ENCODE assay signal across 7 mouse cellular contexts in genomic region chr7:128610897-128611798, GRCm38 (mm10). TPM values are rescaled to one million over a fixed set of nuclear protein-coding genes. Genes with fewer than 3 reads are reported as not detected.
DNase-seq lines count a peak whose midpoint lies in the region; ATAC-seq lines count a peak whose summit lies in the region.

Inpp5f (plus strand) TSS chr7:128611328.

- H3K36me3 ChIP-seq in intestine, embryonic 15.5 days = no peaks in the 10 kb centered on the region
- no peaks in the 10 kb centered on the region for H3K36me3 ChIP-seq in midbrain, embryonic 10.5 days

- peak within 1 kb of the TSS; percentile 87 for H3K4me3 ChIP-seq in intestine, embryonic 15.5 days (replicated peaks)
- peak within 1 kb of the TSS; percentile 89 for H3K4me3 ChIP-seq in midbrain, embryonic 10.5 days

- peak; percentile 99 for ATAC-seq in intestine, embryonic 15.5 days

- peak within 1 kb of the TSS; percentile 93 for H3K4me2 ChIP-seq in intestine, embryonic 15.5 days (replicated peaks)

- peak within 1 kb of the TSS; percentile 83 for H3K27ac ChIP-seq in intestine, embryonic 15.5 days
- H3K27ac ChIP-seq in midbrain, embryonic 10.5 days (replicated peaks) = peak within 1 kb of the TSS; percentile 94

- intact Hi-C loops in gastrocnemius, postnatal 36 days (cut with DNase I) = no loop called here
- intact Hi-C loops in left cerebral cortex, postnatal 25 days (cut with DNase I) = loop anchor here (5.0 kb wide), 1 partner anchor 76 kb away; no protein-coding TSS in a partner anchor

- peak; percentile 100 for DNase-seq in adrenal gland, adult 2 months
- DNase-seq in embryo, embryonic 11.5 days (ENCODE audit: low read depth, low spot score) = peak; percentile 98
- DNase-seq in gastrocnemius, postnatal 36 days = peak; percentile 99
- peak; percentile 90 to 98 for DNase-seq in left cerebral cortex, postnatal 25 days (ENCODE audit: low spot score in 2 of 2)
- DNase-seq in midbrain, embryonic 10.5 days (ENCODE audit: low spot score) = peak; percentile 98
- peak; percentile 93 for DNase-seq in right cerebral cortex, postnatal 4 days

- H3K9ac ChIP-seq in intestine, embryonic 15.5 days = peak within 1 kb of the TSS; percentile 86

- no peaks in the 10 kb centered on the region for H3K27me3 ChIP-seq in intestine, embryonic 15.5 days (replicated peaks)
- peaks cover 9% of the 10 kb centered on the region for H3K27me3 ChIP-seq in midbrain, embryonic 10.5 days (ENCODE audit: low read depth, poor library complexity, severe bottlenecking)

- WGBS in intestine, embryonic 15.5 days = 1% methylated on average over 68 of the region's 68 CpGs
- 2% methylated on average over 68 of the region's 68 CpGs for WGBS in midbrain, embryonic 10.5 days

- H3K9me3 ChIP-seq in intestine, embryonic 15.5 days = no peaks in the 10 kb centered on the region
- no peaks in the 10 kb centered on the region for H3K9me3 ChIP-seq in midbrain, embryonic 10.5 days (replicated peaks)

- peaks cover 12% of the 10 kb centered on the region for H3K4me1 ChIP-seq in intestine, embryonic 15.5 days (replicated peaks)
- H3K4me1 ChIP-seq in midbrain, embryonic 10.5 days = peaks cover 26% of the 10 kb centered on the region

RNA-seq across cellular contexts. Expression of gene Inpp5f, which starts in this region (rescaled TPM):
- total RNA-seq in adrenal gland, adult 2 months (2021) = 10 to 100 TPM; 18.2 to 21.7 TPM
- polyA plus RNA-seq in adrenal gland, adult 2 months (2012; rRNA removed) = 10.7 and 10.9 TPM in 2 replicates
- total RNA-seq in gastrocnemius, postnatal 36 days (2021) = 1 to 10 TPM; 2.9 to 3.2 TPM
- 17.3 and 17.9 TPM in 2 replicates for polyA plus RNA-seq in intestine, embryonic 15.5 days (2015; fragmentation: Nextera tagmentation; extraction: Ambion mirVana)
- total RNA-seq in left cerebral cortex, postnatal 25 days (2021) = 100 to 1,000 TPM in 1 of 2 experiments, 10 to 100 TPM in 1; 96.4 to 115 TPM
- polyA plus RNA-seq in midbrain, embryonic 10.5 days (2016; fragmentation: Nextera tagmentation; extraction: Ambion mirVana) = 45.2 and 70.8 TPM in 2 replicates

Comparison
In these comparisons a context has a peak if more than half of its experiments do, and no peak if none do; other contexts are left out.
1. Peak in every context shown above with its lines: DNase-seq, ATAC-seq, H3K4me3 ChIP-seq and H3K27ac ChIP-seq.
2. RNA of gene Inpp5f (total RNA-seq): 96.4 to 115 TPM in left cerebral cortex, postnatal 25 days and 18.2 to 21.7 TPM in adrenal gland, adult 2 months; 2.9 to 3.2 TPM in gastrocnemius, postnatal 36 days; every median in the first group is over 4 times any median in the second.
3. RNA of gene Inpp5f (total RNA-seq): 96.4 to 115 TPM in left cerebral cortex, postnatal 25 days; 18.2 to 21.7 TPM in adrenal gland, adult 2 months; every median in the first group is over 4 times any median in the second.